Mouse (Mus musculus) erythroblast, embryonic 14.5 days (primary cell): ENCODE results near the gene Nup210.

Source experiments
- GATA1 ChIP-seq: IDR thresholded peaks from 2 replicates; pipeline ENCODE4 v1.6.1; 2012; ENCODE audit warnings: low read length, inconsistent platforms, mixed read lengths
- TAL1 ChIP-seq: IDR thresholded peaks from 3 replicates; pipeline ENCODE4 v1.6.1; 2012; ENCODE audit warnings: low read length, inconsistent platforms, mixed read lengths

DNA sequence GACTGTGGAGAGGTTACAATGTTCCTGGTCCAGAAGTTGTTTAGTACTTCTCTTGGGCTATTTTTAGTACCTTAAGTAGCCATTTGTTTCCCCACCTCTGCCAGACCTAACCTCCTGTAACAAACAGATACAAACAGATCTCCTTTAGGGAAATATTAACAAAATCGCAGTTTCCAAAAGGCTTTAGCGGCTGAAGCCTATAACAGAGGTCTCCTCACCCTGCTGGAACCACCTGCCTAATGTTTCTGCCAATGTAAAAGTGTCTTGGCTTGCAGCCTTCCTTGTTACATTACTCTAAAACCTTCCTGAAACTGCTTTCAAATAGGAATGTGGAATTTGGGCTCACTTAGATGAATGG, 8.6 kb upstream of the Nup210 start:
- TF ChIP-seq TAL1 (no peak), GATA1 (no peak)
